ENCODE assay signal across 12 mouse cellular contexts in genomic region chr9:30950592-30950991, GRCm38 (mm10). TPM values are rescaled to one million over a fixed set of nuclear protein-coding genes. Genes with fewer than 3 reads are reported as not detected.
DNase-seq lines count a peak whose midpoint lies in the region; ATAC-seq and TF ChIP-seq lines count a peak whose summit lies in the region.
"Had no signal": no experiment of that assay in that cellular context is flagged by ENCODE, and none has a peak within 500 bp of the region (broad histone marks: within the 10 kb centered on the region; RNA-seq: fewer than 3 reads in every experiment).

No protein-coding gene starts in this region.

- DNase-seq in hindbrain, postnatal 0 days (ENCODE audit: low spot score): peak; percentile 69
- DNase-seq in ovary, postnatal 36 days (ENCODE audit: low spot score): peak; percentile 26
- DNase-seq in ovary, postnatal 10 days (ENCODE audit: low spot score): no peak
- peak; percentile 68 to 82 for DNase-seq in lung, postnatal 4 days
- no peak for DNase-seq in urinary bladder, adult 18-20 months (ENCODE audit: low spot score in 2 of 2)
- DNase-seq: cerebellum, adult 11 months had no signal

- no peak overlapping the region for H3K27ac ChIP-seq in hindbrain, postnatal 0 days
- H3K27ac ChIP-seq in hindbrain, embryonic 13.5 days: no peak overlapping the region
- peak overlapping the region; percentile 20 for H3K27ac ChIP-seq in intestine, embryonic 15.5 days
- H3K27ac ChIP-seq: forebrain, embryonic 13.5 days; layer of hippocampus, adult 2 months; macrophage had no signal

- no peak overlapping the region for H3K4me2 ChIP-seq in hindbrain, postnatal 0 days (ENCODE audit: low read depth, low read length)
- no peak overlapping the region for H3K4me2 ChIP-seq in hindbrain, embryonic 13.5 days
- H3K4me2 ChIP-seq in intestine, embryonic 15.5 days (replicated peaks): no peak overlapping the region
- H3K4me2 ChIP-seq: forebrain, embryonic 13.5 days had no signal

- H3K4me3 ChIP-seq in hindbrain, postnatal 0 days (ENCODE audit: low read length): no peak overlapping the region
- no peak overlapping the region for H3K4me3 ChIP-seq in hindbrain, embryonic 13.5 days
- no peak overlapping the region for H3K4me3 ChIP-seq in intestine, embryonic 15.5 days (replicated peaks)
- H3K4me3 ChIP-seq: forebrain, embryonic 13.5 days; layer of hippocampus, adult 2 months had no signal

- H3K27me3 ChIP-seq in hindbrain, postnatal 0 days (ENCODE audit: insufficient read depth, low read length): no peaks in the 10 kb centered on the region
- H3K27me3 ChIP-seq in hindbrain, embryonic 13.5 days: peaks cover 14% of the 10 kb centered on the region
- H3K27me3 ChIP-seq in intestine, embryonic 15.5 days (replicated peaks): no peaks in the 10 kb centered on the region

- H3K4me1 ChIP-seq in hindbrain, postnatal 0 days (ENCODE audit: insufficient read depth, low read length): 0 out of 2 replicates have a peak, but pooled peaks cover 4% of the 10 kb centered on the region
- H3K4me1 ChIP-seq in hindbrain, embryonic 13.5 days (replicated peaks): 0 out of 2 replicates have a peak, but pooled peaks cover 7% of the 10 kb centered on the region
- H3K4me1 ChIP-seq in intestine, embryonic 15.5 days (replicated peaks): 0 out of 2 replicates have a peak, but pooled peaks cover 6% of the 10 kb centered on the region
- H3K4me1 ChIP-seq: forebrain, embryonic 13.5 days had no signal

- no peak for ATAC-seq in hindbrain, postnatal 0 days
- no peak for ATAC-seq in hindbrain, embryonic 13.5 days (ENCODE audit: low FRiP score)
- 0 out of 2 replicates have a peak, but pooled peaks have one; percentile 41 for ATAC-seq in intestine, embryonic 15.5 days
- ATAC-seq: activated CD4-positive, CD25-positive, alpha-beta regulatory T cell, adult 4 months; forebrain, embryonic 13.5 days had no signal

- WGBS in hindbrain, postnatal 0 days: 39% methylated on average over 4 of the region's 4 CpGs
- 79% methylated on average over 4 of the region's 4 CpGs for WGBS in hindbrain, embryonic 13.5 days
- WGBS in intestine, embryonic 15.5 days: 46% methylated on average over 4 of the region's 4 CpGs

- H3K9ac ChIP-seq in hindbrain, postnatal 0 days (replicated peaks; ENCODE audit: low read length): no peak overlapping the region
- no peak overlapping the region for H3K9ac ChIP-seq in hindbrain, embryonic 13.5 days
- H3K9ac ChIP-seq in intestine, embryonic 15.5 days: no peak overlapping the region
- H3K9ac ChIP-seq: forebrain, embryonic 13.5 days had no signal

- no peaks in the 10 kb centered on the region for H3K9me3 ChIP-seq in hindbrain, postnatal 0 days (ENCODE audit: low read length)
- no peaks in the 10 kb centered on the region for H3K9me3 ChIP-seq in hindbrain, embryonic 13.5 days
- H3K9me3 ChIP-seq in intestine, embryonic 15.5 days: no peaks in the 10 kb centered on the region
- H3K9me3 ChIP-seq: forebrain, embryonic 13.5 days had no signal

- no peak for TF ChIP-seq CTCF in hindbrain, postnatal 0 days (IDR thresholded peaks at IDR 0.05; ENCODE audit: low read depth)

- H3K36me3 ChIP-seq in hindbrain, postnatal 0 days (ENCODE audit: insufficient read depth, low read length): no peaks in the 10 kb centered on the region
- no peaks in the 10 kb centered on the region for H3K36me3 ChIP-seq in hindbrain, embryonic 13.5 days
- no peaks in the 10 kb centered on the region for H3K36me3 ChIP-seq in intestine, embryonic 15.5 days

RNA-seq across cellular contexts. Expression of gene Adamts8, which starts 8.2 kb away (rescaled TPM):
- 2.5 and 3.3 TPM in 2 replicates for total RNA-seq in hindbrain, postnatal 0 days (2014; rRNA removed)
- polyA plus RNA-seq in hindbrain, postnatal 0 days (2015; fragmentation: Nextera tagmentation; extraction: Ambion mirVana): 1.7 and 1.8 TPM in 2 replicates
- 1.4 and 2.0 TPM in 2 replicates for polyA plus RNA-seq in hindbrain, embryonic 13.5 days (2015; fragmentation: Nextera tagmentation; extraction: Ambion mirVana)
- polyA plus RNA-seq in intestine, embryonic 15.5 days (2015; fragmentation: Nextera tagmentation; extraction: Ambion mirVana): 13.5 and 14.0 TPM in 2 replicates
- polyA plus RNA-seq: macrophage had no signal

RNA-seq across cellular contexts. Expression of gene Adamts15, which starts 28.3 kb away (rescaled TPM):
- 14.6 and 20.2 TPM in 2 replicates for total RNA-seq in hindbrain, postnatal 0 days (2014; rRNA removed)
- polyA plus RNA-seq in hindbrain, postnatal 0 days (2015; fragmentation: Nextera tagmentation; extraction: Ambion mirVana): 3.5 and 3.6 TPM in 2 replicates
- 3.4 and 3.8 TPM in 2 replicates for polyA plus RNA-seq in hindbrain, embryonic 13.5 days (2015; fragmentation: Nextera tagmentation; extraction: Ambion mirVana)
- polyA plus RNA-seq in intestine, embryonic 15.5 days (2015; fragmentation: Nextera tagmentation; extraction: Ambion mirVana): 5.9 and 6.2 TPM in 2 replicates

Comparison
In these comparisons a context has a peak if more than half of its experiments do, and no peak if none do; other contexts are left out.
1. DNase-seq: peak in hindbrain, postnatal 0 days (single experiment), ovary, postnatal 36 days (single experiment) and lung, postnatal 4 days (2 of 2); none in ovary, postnatal 10 days (single experiment) and urinary bladder, adult 18-20 months (0 of 2).